Mouse (Mus musculus) midbrain, embryonic 15.5 days (tissue): ENCODE measurements at regions not wholly inside any gene's neighbourhood (a gene's known extent, or its start where the extent isn't known, plus 50 kb on each side); places are given as distances from the start of the nearest gene placed in this dataset.

Source experiments
- ATAC-seq: fragments of 200-750 bp; cut with Nextera tagmentation; replicated peaks from 2 replicates; pipeline ENCODE4 v1.8.0; 2017; ENCODE audit warnings: moderate TSS enrichment
- H3K27ac ChIP-seq: fragments of 300-500 bp; sonication (generic); 2 replicates; pipeline ENCODE4 v1.5.1; 2015; ENCODE audit warnings: mild to moderate bottlenecking, inconsistent platforms
- H3K27me3 ChIP-seq: fragments of 300-500 bp; sonication (generic); replicated peaks from 2 replicates; pipeline ENCODE4 v1.6.1; 2015; ENCODE audit warnings: inconsistent platforms
- H3K36me3 ChIP-seq: fragments of 300-500 bp; sonication (generic); replicated peaks from 2 replicates; pipeline ENCODE4 v1.6.1; 2015; ENCODE audit warnings: inconsistent platforms
- H3K4me1 ChIP-seq: fragments of 300-500 bp; sonication (generic); 2 replicates; pipeline ENCODE4 v1.6.1; 2015; ENCODE audit warnings: inconsistent platforms
- H3K4me2 ChIP-seq: fragments of 300-500 bp; sonication (generic); 2 replicates; pipeline ENCODE4 v1.6.1; 2015; ENCODE audit warnings: inconsistent platforms, mild to moderate bottlenecking, moderate library complexity
- H3K4me3 ChIP-seq: fragments of 300-500 bp; sonication (generic); 2 replicates; pipeline ENCODE4 v1.5.1; 2015; ENCODE audit warnings: mild to moderate bottlenecking, inconsistent platforms
- H3K9ac ChIP-seq: fragments of 300-500 bp; sonication (generic); 2 replicates; pipeline ENCODE4 v1.6.1; 2015; ENCODE audit warnings: mild to moderate bottlenecking, inconsistent platforms
- H3K9me3 ChIP-seq: fragments of 300-500 bp; sonication (generic); 2 replicates; pipeline ENCODE4 v1.6.1; 2016; ENCODE audit warnings: inconsistent platforms
- WGBS: fragments of 180-500 bp; shearing (Covaris S2); methylation state at CpG from one replicate; pipeline ENCODE4 v1.1.7; 2015; ENCODE audit warnings: mixed read lengths; 5-methylcytosine and 5-hydroxymethylcytosine counted together

- H3K4me1 ChIP-seq: peaks cover 4% of the 10 kb centered on the region; the same call in 1 of the 2 replicates
- no peak overlapping the region for H3K4me3 ChIP-seq
- ATAC-seq: no peak
- no peaks in the 10 kb centered on the region for H3K36me3 ChIP-seq
- no peak overlapping the region for H3K4me2 ChIP-seq
- H3K27ac ChIP-seq: no peak overlapping the region
- no peaks in the 10 kb centered on the region for H3K27me3 ChIP-seq
- no peak overlapping the region for H3K9ac ChIP-seq
- H3K9me3 ChIP-seq: no peaks in the 10 kb centered on the region
- 87% methylated on average over 2 of the region's 2 CpGs for WGBS
Observed at GRCm38 (mm10) chr6:148517536-148518245, 73.5 kb upstream of the Tmtc1 start.

GRCm38 (mm10) chr6:148516654-148517053 is 72.5 kb upstream of the Tmtc1 start:
- no peaks in the 10 kb centered on the region for H3K27me3 ChIP-seq
- H3K4me2 ChIP-seq: no peak overlapping the region
- H3K36me3 ChIP-seq: no peaks in the 10 kb centered on the region
- H3K4me1 ChIP-seq: peaks cover 4% of the 10 kb centered on the region; the same call in 1 of the 2 replicates
- H3K4me3 ChIP-seq: no peak overlapping the region
- H3K9ac ChIP-seq: no peak overlapping the region
- no peaks in the 10 kb centered on the region for H3K9me3 ChIP-seq
- 77% methylated on average over 4 of the region's 4 CpGs for WGBS
- ATAC-seq: no peak
- no peak overlapping the region for H3K27ac ChIP-seq

- no peak overlapping the region for H3K9ac ChIP-seq
- no peak overlapping the region for H3K4me3 ChIP-seq
- 73% methylated on average over 6 of the region's 6 CpGs for WGBS
- peak; percentile 62 for ATAC-seq
- H3K4me2 ChIP-seq: no peak overlapping the region
- no peaks in the 10 kb centered on the region for H3K36me3 ChIP-seq
- no peaks in the 10 kb centered on the region for H3K9me3 ChIP-seq
- no peaks in the 10 kb centered on the region for H3K27me3 ChIP-seq
- H3K4me1 ChIP-seq: peaks cover 4% of the 10 kb centered on the region; the same call in 1 of the 2 replicates
- no peak overlapping the region for H3K27ac ChIP-seq
Observed at GRCm38 (mm10) chr6:148515105-148515504, 70.9 kb upstream of the Tmtc1 start.

- no peak overlapping the region for H3K4me3 ChIP-seq
- no peaks in the 10 kb centered on the region for H3K27me3 ChIP-seq
- peak; percentile 26; the same call in 1 of the 2 replicates for ATAC-seq
- no peaks in the 10 kb centered on the region for H3K9me3 ChIP-seq
- 88% methylated on average over 1 of the region's 1 CpGs for WGBS
- no peak overlapping the region for H3K9ac ChIP-seq
- no peak overlapping the region for H3K4me2 ChIP-seq
- no peak overlapping the region for H3K27ac ChIP-seq
- no peaks in the 10 kb centered on the region for H3K36me3 ChIP-seq
- peaks cover 4% of the 10 kb centered on the region; the same call in 1 of the 2 replicates for H3K4me1 ChIP-seq
Observed at GRCm38 (mm10) chr6:148514645-148515044, 70.5 kb upstream of the Tmtc1 start.

DNA sequence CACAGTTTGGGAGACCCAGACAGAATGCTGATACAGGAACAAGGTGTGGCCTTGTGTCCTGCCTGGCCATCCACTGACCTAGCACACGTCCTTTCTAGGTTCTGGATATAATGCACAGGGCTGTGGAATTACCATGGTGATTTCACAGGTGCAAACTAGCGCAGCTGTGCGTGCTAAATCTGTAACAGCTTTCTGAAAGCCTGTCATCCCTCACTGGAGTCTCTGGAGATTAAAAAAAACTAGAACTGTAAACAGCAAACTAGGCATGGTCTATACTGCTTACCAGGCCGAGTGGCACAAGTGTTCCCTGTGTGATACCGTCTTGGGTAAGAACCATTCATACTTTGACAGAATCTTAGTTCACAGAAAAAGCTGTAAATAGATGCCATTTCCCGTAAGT is 69.9 kb upstream of the Tmtc1 start:
- no peaks in the 10 kb centered on the region for H3K36me3 ChIP-seq
- no peaks in the 10 kb centered on the region for H3K9me3 ChIP-seq
- H3K4me3 ChIP-seq: no peak overlapping the region
- peaks cover 4% of the 10 kb centered on the region; the same call in 1 of the 2 replicates for H3K4me1 ChIP-seq
- H3K4me2 ChIP-seq: no peak overlapping the region
- no peak; the same call in 1 of the 2 replicates for ATAC-seq
- no peak overlapping the region for H3K9ac ChIP-seq
- H3K27ac ChIP-seq: no peak overlapping the region
- 73% methylated on average over 6 of the region's 6 CpGs for WGBS
- no peaks in the 10 kb centered on the region for H3K27me3 ChIP-seq

DNA sequence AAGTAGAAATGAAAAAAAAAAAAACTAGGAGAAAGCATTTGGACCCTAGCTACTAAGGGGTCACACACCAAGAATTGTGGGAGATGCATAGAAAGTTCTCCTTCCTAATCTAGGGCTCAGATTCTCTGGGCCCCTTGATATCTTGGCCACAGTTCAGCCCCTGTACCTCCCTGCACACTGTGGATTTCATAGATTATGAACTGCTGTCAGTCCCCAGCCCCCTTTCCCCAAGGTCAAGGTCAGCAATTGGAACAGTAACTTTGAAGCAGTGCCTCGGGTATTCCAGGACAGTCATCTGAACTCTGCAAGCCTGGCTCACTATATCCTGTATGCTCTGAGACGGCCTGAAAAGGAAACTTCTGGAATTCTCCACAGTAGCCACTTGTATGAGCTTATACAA is 68.9 kb upstream of the Tmtc1 start:
- Histone ChIP-seq H3K27me3 (no peaks in the 10 kb centered on the region), H3K4me3 (no peak overlapping the region), H3K9me3 (no peaks in the 10 kb centered on the region), H3K9ac (no peak overlapping the region), H3K36me3 (no peaks in the 10 kb centered on the region), H3K4me1 (peaks cover 4% of the 10 kb centered on the region; the same call in 1 of the 2 replicates), H3K27ac (no peak overlapping the region), H3K4me2 (no peak overlapping the region)
- WGBS: 74% methylated on average over 2 of the region's 2 CpGs
- ATAC-seq: no peak

GRCm38 (mm10) chr6:148505325-148505724 is 61.1 kb upstream of the Tmtc1 start:
- H3K27ac ChIP-seq: no peak overlapping the region
- no peak overlapping the region for H3K4me2 ChIP-seq
- no peak overlapping the region for H3K4me3 ChIP-seq
- H3K4me1 ChIP-seq: no peaks in the 10 kb centered on the region
- H3K36me3 ChIP-seq: no peaks in the 10 kb centered on the region
- no peak for ATAC-seq
- WGBS: 90% methylated on average over 2 of the region's 2 CpGs
- no peaks in the 10 kb centered on the region for H3K9me3 ChIP-seq
- no peak overlapping the region for H3K9ac ChIP-seq
- H3K27me3 ChIP-seq: no peaks in the 10 kb centered on the region

DNA sequence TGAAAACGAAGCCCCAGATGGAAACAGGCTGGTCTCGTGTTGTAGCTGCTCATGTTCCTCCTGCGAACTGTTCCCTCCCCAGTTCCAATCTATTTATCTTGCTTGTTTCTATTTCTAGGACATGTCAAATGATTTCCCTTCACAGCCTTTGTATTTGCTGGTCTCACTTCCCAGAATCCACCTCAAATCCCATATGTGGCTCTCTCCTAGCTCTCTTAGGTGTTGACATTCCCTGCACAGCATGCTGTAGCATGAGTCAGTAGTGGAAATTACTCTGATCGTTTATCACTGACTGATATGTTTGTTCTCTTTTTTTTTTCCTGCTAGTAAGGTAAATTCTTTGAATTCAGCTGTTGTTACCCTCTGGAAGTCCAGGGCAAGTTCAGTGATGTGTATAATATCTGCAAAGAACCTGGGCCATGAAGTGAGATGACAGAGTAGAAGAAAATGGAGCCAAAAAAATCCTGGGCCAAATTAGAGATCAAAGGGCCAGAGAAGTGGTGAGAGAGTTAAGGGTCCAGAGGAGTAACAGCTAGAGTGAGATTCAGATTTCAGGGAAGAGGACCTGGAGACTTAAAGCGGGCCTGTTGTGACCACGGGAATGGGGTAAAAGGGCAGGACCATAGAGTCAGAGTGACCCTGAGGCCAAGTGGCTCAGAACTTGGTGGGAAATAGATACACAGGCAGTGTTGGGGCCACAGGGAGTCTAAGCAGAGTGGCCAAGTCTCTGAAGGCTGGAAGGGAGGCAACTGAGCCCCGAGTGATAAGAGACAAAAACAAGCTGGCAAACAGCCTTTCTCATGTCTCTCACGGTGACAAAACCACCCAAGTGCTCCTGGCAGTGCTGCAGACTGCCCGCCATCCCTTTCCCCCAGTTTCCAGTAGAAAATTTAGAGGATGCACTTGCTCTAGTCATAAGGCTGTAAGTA is 56.3 kb upstream of the Tmtc1 start:
- H3K27ac ChIP-seq: no peak overlapping the region
- no peaks in the 10 kb centered on the region for H3K4me1 ChIP-seq
- no peak overlapping the region for H3K4me3 ChIP-seq
- H3K9me3 ChIP-seq: no peaks in the 10 kb centered on the region
- 76% methylated on average over 9 of the region's 9 CpGs for WGBS
- H3K4me2 ChIP-seq: no peak overlapping the region
- no peak overlapping the region for H3K9ac ChIP-seq
- H3K27me3 ChIP-seq: no peaks in the 10 kb centered on the region
- H3K36me3 ChIP-seq: no peaks in the 10 kb centered on the region
- no peak for ATAC-seq
